Mouse (Mus musculus) embryonic facial prominence, embryonic 15.5 days (tissue): Measurements from ENCODE around the gene Ctss. TPM values are rescaled to one million over a fixed set of nuclear protein-coding genes. Genes with fewer than 3 reads are reported as not detected.

Experiments
- ATAC-seq: fragments of 200-750 bp; cut with Nextera tagmentation; 2 replicates; pipeline ENCODE4 v1.8.0; 2017; ENCODE audit warnings: low read depth, moderate TSS enrichment; ENCODE audit not compliant: insufficient number of reproducible peaks, low FRiP score, low TSS enrichment
- H3K27ac ChIP-seq: fragments of 300-500 bp; sonication (generic); replicated peaks from 2 replicates; pipeline ENCODE4 v1.5.1; 2015; ENCODE audit warnings: mild to moderate bottlenecking, inconsistent platforms
- H3K27me3 ChIP-seq: fragments of 300-500 bp; sonication (generic); 2 replicates; pipeline ENCODE4 v1.6.1; 2015; ENCODE audit warnings: inconsistent platforms
- H3K36me3 ChIP-seq: fragments of 300-500 bp; sonication (generic); 2 replicates; pipeline ENCODE4 v1.6.1; 2015; ENCODE audit warnings: mild to moderate bottlenecking, inconsistent platforms
- H3K4me1 ChIP-seq: fragments of 300-500 bp; sonication (generic); 2 replicates; pipeline ENCODE4 v1.6.1; 2015; ENCODE audit warnings: inconsistent platforms
- H3K4me2 ChIP-seq: fragments of 300-500 bp; sonication (generic); replicated peaks from 2 replicates; pipeline ENCODE4 v1.6.1; 2015; ENCODE audit warnings: mild to moderate bottlenecking, inconsistent platforms
- H3K4me3 ChIP-seq: fragments of 300-500 bp; sonication (generic); replicated peaks from 2 replicates; pipeline ENCODE4 v1.5.1; 2015; ENCODE audit warnings: mild to moderate bottlenecking, inconsistent platforms
- H3K9ac ChIP-seq: fragments of 300-500 bp; sonication (generic); 2 replicates; pipeline ENCODE4 v1.6.1; 2015; ENCODE audit warnings: inconsistent platforms
- H3K9me3 ChIP-seq: fragments of 300-500 bp; sonication (generic); replicated peaks from 2 replicates; pipeline ENCODE4 v1.6.1; 2016; ENCODE audit warnings: inconsistent platforms
- WGBS: fragments of 180-500 bp; shearing (Covaris S2); methylation state at CpG from one replicate; pipeline ENCODE4 v1.1.7; 2015; 5-methylcytosine and 5-hydroxymethylcytosine counted together
- polyA plus RNA-seq: library from polyadenylated mRNA; unstranded; fragments of >200 nt; fragmentation: Nextera tagmentation; extraction: Ambion mirVana; gene quantifications from 2 replicates; pipeline ENCODE4 v1.2.1, GENCODE M21; 2015

Ctss gene
- polyA plus RNA-seq, 1 experiment from 2014 or later, result 22.2 TPM

DNA sequence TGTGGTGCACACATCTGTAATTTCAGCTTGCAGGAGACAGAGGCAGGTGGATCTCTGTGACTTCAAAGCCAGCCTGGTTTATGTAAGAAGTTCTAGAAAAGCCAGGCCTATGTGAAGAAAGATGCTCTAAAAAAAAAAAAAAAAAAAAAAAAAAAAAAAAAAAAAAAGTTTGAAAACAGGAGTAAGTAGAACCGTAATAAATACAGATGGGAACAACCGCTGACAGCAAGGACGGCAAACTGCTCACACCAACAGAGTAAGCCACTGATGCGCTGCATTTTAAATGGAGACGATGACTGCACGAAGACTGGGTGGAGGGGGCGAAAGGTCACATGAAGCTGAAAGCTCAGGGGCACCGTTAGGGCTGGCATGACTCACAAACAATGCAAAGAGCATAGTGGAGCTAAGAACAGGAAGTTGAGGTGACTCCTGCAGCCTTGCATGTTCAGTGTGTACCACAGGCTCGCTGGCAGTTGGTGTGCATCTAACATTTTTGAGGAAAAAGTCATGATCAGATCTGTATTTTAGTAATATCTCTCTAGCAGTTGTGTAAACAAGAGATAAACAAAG lies 14.9 kb upstream of the Ctss start:
- H3K4me3 ChIP-seq, result no peak overlapping the region
- no peak for ATAC-seq
- H3K4me2 ChIP-seq, result no peak overlapping the region
- H3K4me1 ChIP-seq, result no peaks in the 10 kb centered on the region
- 74% methylated on average over 9 of the region's 9 CpGs for WGBS
- H3K9ac ChIP-seq, result no peak overlapping the region
- H3K9me3 ChIP-seq, result no peaks in the 10 kb centered on the region
- H3K27me3 ChIP-seq, result no peaks in the 10 kb centered on the region
- H3K36me3 ChIP-seq, result peaks cover 8% of the 10 kb centered on the region; the same call in 1 of the 2 replicates
- no peak overlapping the region for H3K27ac ChIP-seq

DNA sequence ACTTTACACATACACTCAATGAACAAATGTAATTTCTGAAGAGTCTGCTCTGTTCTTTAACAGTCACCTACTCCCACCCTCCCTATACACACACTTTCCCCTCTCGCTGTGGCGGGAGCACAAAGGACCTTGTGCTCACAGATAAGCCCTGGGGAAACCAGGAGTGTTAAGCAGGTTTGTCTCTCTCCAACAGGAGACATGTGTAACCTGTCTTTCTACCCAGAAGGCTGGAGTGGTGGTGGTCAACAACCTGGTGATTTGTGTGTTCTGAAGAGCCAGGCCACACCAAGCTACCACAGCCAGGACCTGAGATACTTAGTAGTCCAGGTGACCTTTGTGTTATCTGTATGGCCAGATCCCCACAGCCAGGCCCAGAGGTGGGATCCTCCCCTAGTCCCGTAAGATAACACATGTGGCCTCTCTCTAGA lies 10.0 kb upstream of the Ctss start:
- H3K4me3 ChIP-seq, result no peak overlapping the region
- no peak for ATAC-seq

DNA sequence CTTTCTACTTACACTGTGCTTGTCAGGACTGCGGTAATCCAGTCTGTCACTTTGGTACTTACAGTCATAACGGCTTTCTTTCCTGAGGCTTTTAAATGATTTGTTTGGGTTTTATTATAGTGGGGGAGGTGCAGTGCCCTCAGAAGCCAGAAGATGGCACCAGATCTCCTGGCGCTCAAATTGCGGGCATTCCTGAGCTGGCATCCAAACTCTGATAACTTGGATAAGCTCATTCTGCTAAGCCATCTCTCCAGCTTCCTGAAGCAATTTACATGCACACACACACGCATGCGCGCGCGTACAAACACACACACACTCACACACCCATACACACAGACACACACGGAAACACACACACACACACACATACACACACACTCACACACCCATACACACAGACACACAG lies 9.1 kb upstream of the Ctss start:
- Histone ChIP-seq H3K4me1 (no peaks in the 10 kb centered on the region), H3K4me2 (0 out of 2 replicates have a peak overlapping the region, but pooled peaks have one; percentile 8), H3K4me3 (no peak overlapping the region), H3K27me3 (no peaks in the 10 kb centered on the region), H3K27ac (no peak overlapping the region), H3K9ac (no peak overlapping the region), H3K9me3 (no peaks in the 10 kb centered on the region), H3K36me3 (no peaks in the 10 kb centered on the region)
- no peak; the same call in 1 of the 2 replicates for ATAC-seq
- WGBS, result 22% methylated on average over 10 of the region's 10 CpGs

More for the DNA sequence above, 10.0 kb upstream of the Ctss start:
- no peak overlapping the region for H3K9ac ChIP-seq
- H3K9me3 ChIP-seq, result no peaks in the 10 kb centered on the region
- no peaks in the 10 kb centered on the region for H3K36me3 ChIP-seq
- H3K27me3 ChIP-seq, result no peaks in the 10 kb centered on the region
- no peaks in the 10 kb centered on the region for H3K4me1 ChIP-seq
- no peak overlapping the region for H3K4me2 ChIP-seq
- WGBS, result 89% methylated on average over 3 of the region's 3 CpGs
- H3K27ac ChIP-seq, result no peak overlapping the region

DNA sequence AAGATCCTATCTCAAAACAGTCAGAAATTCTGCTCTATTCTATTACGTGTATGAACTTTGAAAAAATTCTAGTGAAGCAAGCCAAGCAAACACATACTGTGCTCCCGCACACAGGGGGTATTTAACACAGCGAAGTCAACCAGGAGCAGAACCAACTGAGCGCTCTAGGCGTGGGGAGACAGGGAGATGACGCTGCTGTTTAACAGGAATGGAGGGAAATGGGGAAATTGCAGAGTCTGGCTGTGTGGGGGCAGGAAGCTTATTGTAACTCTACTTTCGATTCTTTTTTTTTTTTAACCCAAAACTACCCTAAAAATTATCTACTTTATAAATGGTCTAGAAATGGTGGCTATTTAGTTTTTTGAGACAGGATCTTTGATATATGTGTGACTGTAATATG lies 7.7 kb upstream of the Ctss start:
- no peak overlapping the region for H3K4me3 ChIP-seq
- 73% methylated on average over 7 of the region's 7 CpGs for WGBS
- no peak for ATAC-seq
- H3K27me3 ChIP-seq, result no peaks in the 10 kb centered on the region
- H3K4me2 ChIP-seq, result no peak overlapping the region
- peaks cover 5% of the 10 kb centered on the region; the same call in 1 of the 2 replicates for H3K4me1 ChIP-seq
- no peak overlapping the region for H3K27ac ChIP-seq
- H3K9me3 ChIP-seq, result no peaks in the 10 kb centered on the region
- H3K9ac ChIP-seq, result no peak overlapping the region
- H3K36me3 ChIP-seq, result no peaks in the 10 kb centered on the region

DNA sequence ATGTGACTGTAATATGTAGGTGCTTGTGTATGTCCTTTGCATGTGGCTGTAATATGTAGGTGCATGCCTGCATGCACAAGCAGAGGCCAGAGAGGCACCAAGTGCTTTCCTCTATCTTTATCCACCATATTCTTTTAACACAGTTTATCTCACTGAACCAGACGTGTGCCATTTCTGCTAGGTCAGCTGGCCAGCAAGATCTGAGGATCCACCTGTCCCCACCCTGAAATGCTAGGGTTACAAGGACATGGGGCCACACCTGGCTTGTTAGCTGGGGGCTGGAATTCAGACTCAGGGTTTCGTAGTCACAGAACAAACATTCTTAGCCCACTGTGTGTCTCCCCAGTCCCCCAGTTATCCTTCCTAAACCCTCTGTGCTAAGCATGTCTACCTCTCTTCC lies 7.3 kb upstream of the Ctss start:
- Histone ChIP-seq H3K4me2 (no peak overlapping the region), H3K27ac (no peak overlapping the region), H3K9ac (no peak overlapping the region), H3K27me3 (no peaks in the 10 kb centered on the region), H3K36me3 (no peaks in the 10 kb centered on the region), H3K9me3 (no peaks in the 10 kb centered on the region), H3K4me3 (no peak overlapping the region), H3K4me1 (peaks cover 7% of the 10 kb centered on the region; the same call in 1 of the 2 replicates)
- ATAC-seq, result no peak
- 73% methylated on average over 2 of the region's 2 CpGs for WGBS

DNA sequence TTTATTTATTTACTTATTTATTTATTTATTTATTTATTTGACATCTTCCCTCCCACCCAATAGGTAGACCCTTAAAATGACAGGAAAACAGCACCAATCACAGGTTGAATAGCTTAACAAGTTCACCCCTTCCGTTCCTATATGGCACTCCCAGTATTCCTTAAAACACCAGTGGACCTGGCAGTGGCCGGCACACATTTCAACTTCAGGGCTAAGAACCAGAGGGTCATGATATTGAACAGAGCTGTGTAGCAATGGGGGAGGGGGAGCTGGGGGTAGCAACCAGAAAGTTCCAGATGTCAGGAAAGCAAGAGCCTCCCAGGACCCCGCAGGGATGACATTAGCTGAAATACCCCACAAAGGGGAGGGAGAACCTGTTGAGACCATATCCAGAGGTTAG lies 6.5 kb upstream of the Ctss start:
- no peak overlapping the region for H3K9ac ChIP-seq
- peaks cover 7% of the 10 kb centered on the region; the same call in 1 of the 2 replicates for H3K4me1 ChIP-seq
- H3K4me2 ChIP-seq, result no peak overlapping the region
- H3K27ac ChIP-seq, result no peak overlapping the region
- ATAC-seq, result no peak
- no peaks in the 10 kb centered on the region for H3K36me3 ChIP-seq
- H3K9me3 ChIP-seq, result no peaks in the 10 kb centered on the region
- 81% methylated on average over 3 of the region's 3 CpGs for WGBS
- H3K27me3 ChIP-seq, result no peaks in the 10 kb centered on the region
- no peak overlapping the region for H3K4me3 ChIP-seq

DNA sequence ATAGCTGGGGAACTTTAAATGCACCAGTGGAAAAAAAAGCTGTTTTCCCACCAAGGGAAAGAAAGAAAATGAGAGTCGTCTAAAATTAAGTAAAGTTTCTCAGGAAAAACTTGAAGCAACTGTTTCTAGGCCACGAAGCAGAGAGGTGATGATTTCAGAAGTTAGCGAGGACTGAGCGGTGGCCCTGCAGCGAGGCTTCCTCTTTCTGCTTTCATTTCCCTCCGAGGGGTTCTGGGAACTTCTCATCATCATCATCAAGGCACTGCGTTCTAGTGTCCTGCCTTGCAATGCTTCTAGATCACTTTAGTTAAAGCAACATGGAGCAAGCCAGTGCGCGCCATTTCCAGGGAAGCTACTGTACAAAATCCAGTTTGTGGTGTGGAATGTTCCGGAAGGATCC lies 5.4 kb upstream of the Ctss start:
- Histone ChIP-seq H3K27ac (no peak overlapping the region), H3K36me3 (no peaks in the 10 kb centered on the region), H3K4me3 (no peak overlapping the region), H3K9ac (no peak overlapping the region), H3K4me1 (peaks cover 7% of the 10 kb centered on the region; the same call in 1 of the 2 replicates), H3K9me3 (no peaks in the 10 kb centered on the region), H3K27me3 (no peaks in the 10 kb centered on the region), H3K4me2 (no peak overlapping the region)
- WGBS, result 83% methylated on average over 10 of the region's 10 CpGs
- ATAC-seq, result no peak

DNA sequence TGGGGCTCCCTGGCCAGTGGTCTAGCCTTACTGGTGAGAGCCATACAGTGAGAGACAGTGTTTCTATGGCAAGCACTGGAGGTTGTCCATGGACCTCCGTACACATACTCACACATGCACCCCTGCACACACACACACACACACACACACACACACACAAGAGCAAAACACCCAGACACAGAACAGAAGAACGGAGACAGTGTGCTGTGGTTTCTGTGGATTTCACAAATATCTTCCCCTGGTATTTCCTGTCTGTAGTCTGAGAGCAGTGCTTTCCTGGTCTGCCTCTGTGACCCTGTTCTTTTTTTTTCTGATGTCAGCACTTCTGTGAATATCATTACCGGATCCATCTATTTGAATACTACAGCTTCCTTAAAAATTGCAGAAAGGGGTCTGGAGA lies 2.9 kb upstream of the Ctss start:
- ATAC-seq, result peak; percentile 51; the same call in 1 of the 2 replicates
- H3K27me3 ChIP-seq, result no peaks in the 10 kb centered on the region

DNA sequence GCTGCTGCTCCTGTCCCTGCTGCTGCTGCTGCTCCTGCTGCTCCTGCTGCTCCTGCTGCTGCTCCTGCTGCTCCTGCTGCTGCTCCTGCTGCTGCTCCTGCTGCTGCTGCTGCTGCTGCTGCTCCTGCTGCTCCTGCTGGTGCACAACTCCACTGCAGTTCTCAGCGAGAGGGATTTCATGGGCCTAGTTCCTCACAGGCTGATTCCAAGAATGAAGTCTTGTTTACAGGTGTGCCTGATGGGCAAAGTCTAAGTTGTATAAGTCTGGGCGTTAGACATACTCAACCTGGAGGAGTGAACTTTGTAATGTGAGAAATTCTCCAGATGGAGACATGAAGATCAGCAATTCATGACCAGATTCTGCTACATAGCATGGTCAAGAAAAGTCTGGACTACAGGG lies 1.9 kb upstream of the Ctss start:
- ATAC-seq, result no peak
- Histone ChIP-seq H3K4me2 (no peak overlapping the region), H3K27ac (no peak overlapping the region), H3K36me3 (no peaks in the 10 kb centered on the region), H3K9me3 (no peaks in the 10 kb centered on the region), H3K9ac (no peak overlapping the region), H3K4me1 (peaks cover 7% of the 10 kb centered on the region; the same call in 1 of the 2 replicates), H3K27me3 (no peaks in the 10 kb centered on the region), H3K4me3 (no peak overlapping the region)
- 67% methylated on average over 2 of the region's 2 CpGs for WGBS

More for the DNA sequence above, 2.9 kb upstream of the Ctss start:
- Histone ChIP-seq H3K4me1 (peaks cover 7% of the 10 kb centered on the region; the same call in 1 of the 2 replicates), H3K4me2 (no peak overlapping the region), H3K27ac (0 out of 2 replicates have a peak overlapping the region, but pooled peaks have one; percentile 28), H3K36me3 (no peaks in the 10 kb centered on the region), H3K9me3 (no peaks in the 10 kb centered on the region), H3K4me3 (no peak overlapping the region), H3K9ac (no peak overlapping the region)
- WGBS, result 43% methylated on average over 3 of the region's 3 CpGs

DNA sequence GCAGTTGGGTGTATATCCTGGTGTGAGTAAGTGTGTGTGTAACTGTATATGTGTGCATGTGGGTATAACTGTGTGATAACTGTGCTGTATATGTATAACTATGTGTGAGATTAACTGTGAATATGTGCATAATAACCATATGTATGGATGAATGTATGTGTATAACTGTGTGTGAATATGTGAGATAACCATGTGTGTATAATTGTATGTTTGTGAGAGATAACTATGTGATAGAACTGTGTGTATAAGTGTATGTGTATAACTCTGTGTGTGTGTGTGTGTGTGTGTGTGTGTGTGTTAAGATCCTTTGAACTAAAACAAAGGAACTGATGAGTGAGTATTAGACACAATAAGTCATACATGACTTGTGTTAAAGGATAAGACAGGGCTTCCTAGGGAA lies 475 bp upstream of the Ctss start:
- Histone ChIP-seq H3K4me3 (no peak overlapping the region), H3K9me3 (no peaks in the 10 kb centered on the region), H3K4me1 (peaks cover 7% of the 10 kb centered on the region; the same call in 1 of the 2 replicates), H3K36me3 (no peaks in the 10 kb centered on the region), H3K9ac (no peak overlapping the region), H3K27ac (no peak overlapping the region), H3K4me2 (no peak overlapping the region), H3K27me3 (no peaks in the 10 kb centered on the region)
- ATAC-seq, result no peak

DNA sequence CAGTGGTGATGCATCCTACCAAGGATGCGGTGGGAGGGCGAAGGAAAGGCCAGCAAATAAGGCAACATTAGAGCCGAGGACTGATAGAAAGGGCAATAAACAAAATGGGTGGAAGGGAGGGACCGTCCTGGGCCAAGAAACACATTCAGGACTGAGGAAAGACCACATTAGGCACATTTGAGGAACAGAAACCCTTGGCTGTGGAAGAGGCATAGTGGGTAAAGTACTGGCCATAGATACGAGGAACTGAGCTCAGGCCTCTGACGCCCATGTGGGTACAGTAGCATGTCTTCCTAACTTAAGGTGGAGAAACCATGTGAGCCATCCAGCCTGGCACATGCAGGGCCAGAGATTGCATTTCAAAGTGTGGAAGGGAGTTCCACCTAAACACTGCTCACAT lies 3.2 kb downstream of the Ctss start:
- WGBS, result 88% methylated on average over 6 of the region's 6 CpGs

DNA sequence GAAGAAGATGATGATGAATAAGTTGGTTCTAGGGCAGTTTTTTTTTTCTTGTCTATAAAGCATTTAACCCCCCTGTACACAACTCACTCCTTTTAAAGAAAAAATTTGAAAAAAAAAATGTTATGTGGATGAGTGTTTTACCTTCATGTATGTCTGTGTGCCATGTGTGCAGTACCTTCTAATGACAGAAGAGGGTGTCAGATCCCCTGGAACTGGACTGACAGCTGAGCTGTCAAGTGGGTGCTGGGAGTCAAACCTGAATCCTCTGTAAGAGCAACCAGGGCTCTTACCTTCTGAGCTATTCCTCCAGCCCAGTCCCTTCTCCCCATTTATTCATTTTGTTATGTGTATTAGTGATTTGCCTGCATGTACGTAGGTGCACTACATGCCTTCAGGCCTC lies 4.4 kb downstream of the Ctss start:
- Histone ChIP-seq H3K9me3 (no peaks in the 10 kb centered on the region), H3K27me3 (no peaks in the 10 kb centered on the region), H3K36me3 (no peaks in the 10 kb centered on the region), H3K4me2 (no peak overlapping the region), H3K4me1 (no peaks in the 10 kb centered on the region), H3K27ac (no peak overlapping the region), H3K4me3 (no peak overlapping the region), H3K9ac (no peak overlapping the region)
- 73% methylated on average over 1 of the region's 1 CpGs for WGBS
- ATAC-seq, result no peak

More for the DNA sequence above, 3.2 kb downstream of the Ctss start:
- Histone ChIP-seq H3K4me2 (no peak overlapping the region), H3K9me3 (no peaks in the 10 kb centered on the region), H3K36me3 (no peaks in the 10 kb centered on the region), H3K27me3 (no peaks in the 10 kb centered on the region), H3K9ac (no peak overlapping the region), H3K4me3 (no peak overlapping the region), H3K4me1 (no peaks in the 10 kb centered on the region), H3K27ac (no peak overlapping the region)
- ATAC-seq, result no peak
